ENCODE assay signal across 25 mouse cellular contexts in genomic region chr2:65833421-65833820, GRCm38 (mm10). TPM values are rescaled to one million over a fixed set of nuclear protein-coding genes. Genes with fewer than 3 reads are reported as not detected.
DNase-seq lines count a peak whose midpoint lies in the region; ATAC-seq and TF ChIP-seq lines count a peak whose summit lies in the region.
"Had no signal": no experiment of that assay in that cellular context is flagged by ENCODE, and none has a peak within 500 bp of the region (broad histone marks: within the 10 kb centered on the region; RNA-seq: fewer than 3 reads in every experiment).

No protein-coding gene starts in this region.

- WGBS in forebrain, embryonic 14.5 days, result 45% methylated on average over 7 of the region's 7 CpGs
- WGBS in forebrain, embryonic 12.5 days, result 70% methylated on average over 7 of the region's 7 CpGs
- WGBS in hindbrain, postnatal 0 days, result 41% methylated on average over 7 of the region's 7 CpGs
- WGBS in hindbrain, embryonic 14.5 days, result 65% methylated on average over 7 of the region's 7 CpGs
- 31% methylated on average over 7 of the region's 7 CpGs for WGBS in forebrain, postnatal 0 days

- 0 out of 2 replicates have a peak overlapping the region, but pooled peaks have one; percentile 23 for H3K4me2 ChIP-seq in forebrain, embryonic 14.5 days (ENCODE audit: low read length)
- no peak overlapping the region for H3K4me2 ChIP-seq in forebrain, embryonic 12.5 days
- H3K4me2 ChIP-seq in hindbrain, postnatal 0 days (ENCODE audit: low read depth, low read length), result peak overlapping the region; percentile 45; the same call in 1 of the 2 replicates
- no peak overlapping the region for H3K4me2 ChIP-seq in hindbrain, embryonic 14.5 days (replicated peaks)
- H3K4me2 ChIP-seq in forebrain, postnatal 0 days (ENCODE audit: low read depth), result peak overlapping the region; percentile 28; the same call in 1 of the 2 replicates
- H3K4me2 ChIP-seq: embryonic facial prominence, embryonic 15.5 days; heart, embryonic 12.5 days; limb, embryonic 15.5 days; liver, embryonic 13.5 days; stomach, embryonic 15.5 days had no signal

- H3K36me3 ChIP-seq in forebrain, embryonic 14.5 days (ENCODE audit: control insufficient read depth, insufficient read depth, low read length), result no peaks in the 10 kb centered on the region
- H3K36me3 ChIP-seq in forebrain, embryonic 12.5 days (replicated peaks), result no peaks in the 10 kb centered on the region
- no peaks in the 10 kb centered on the region for H3K36me3 ChIP-seq in hindbrain, postnatal 0 days (ENCODE audit: insufficient read depth, low read length)
- H3K36me3 ChIP-seq in hindbrain, embryonic 14.5 days (replicated peaks; ENCODE audit: control insufficient read depth, insufficient read depth), result no peaks in the 10 kb centered on the region
- H3K36me3 ChIP-seq in forebrain, postnatal 0 days (ENCODE audit: insufficient read depth), result no peaks in the 10 kb centered on the region
- H3K36me3 ChIP-seq: embryonic facial prominence, embryonic 15.5 days; heart, embryonic 12.5 days; limb, embryonic 10.5 days; limb, embryonic 15.5 days; liver, embryonic 13.5 days; neural tube, embryonic 12.5 days; stomach, embryonic 15.5 days had no signal

- H3K27me3 ChIP-seq in forebrain, embryonic 14.5 days (replicated peaks; ENCODE audit: control insufficient read depth, insufficient read depth, low read length), result no peaks in the 10 kb centered on the region
- no peaks in the 10 kb centered on the region for H3K27me3 ChIP-seq in forebrain, embryonic 12.5 days
- H3K27me3 ChIP-seq in hindbrain, postnatal 0 days (ENCODE audit: insufficient read depth, low read length), result no peaks in the 10 kb centered on the region
- H3K27me3 ChIP-seq in hindbrain, embryonic 14.5 days (ENCODE audit: control insufficient read depth, insufficient read depth, low read length), result no peaks in the 10 kb centered on the region
- no peaks in the 10 kb centered on the region for H3K27me3 ChIP-seq in forebrain, postnatal 0 days (ENCODE audit: insufficient read depth, low read length)
- H3K27me3 ChIP-seq: embryonic facial prominence, embryonic 15.5 days; heart, embryonic 12.5 days; limb, embryonic 15.5 days; liver, embryonic 13.5 days; neural tube, embryonic 12.5 days; stomach, embryonic 15.5 days had no signal

- no peaks in the 10 kb centered on the region for H3K9me3 ChIP-seq in forebrain, embryonic 14.5 days (replicated peaks; ENCODE audit: control insufficient read depth, low read length)
- no peaks in the 10 kb centered on the region for H3K9me3 ChIP-seq in forebrain, embryonic 12.5 days
- H3K9me3 ChIP-seq in hindbrain, postnatal 0 days (ENCODE audit: low read length), result no peaks in the 10 kb centered on the region
- no peaks in the 10 kb centered on the region for H3K9me3 ChIP-seq in hindbrain, embryonic 14.5 days (ENCODE audit: control insufficient read depth, low read length)
- no peaks in the 10 kb centered on the region for H3K9me3 ChIP-seq in forebrain, postnatal 0 days (ENCODE audit: low read length)
- H3K9me3 ChIP-seq: embryonic facial prominence, embryonic 15.5 days; heart, embryonic 12.5 days; limb, embryonic 10.5 days; limb, embryonic 15.5 days; liver, embryonic 13.5 days; neural tube, embryonic 12.5 days; stomach, embryonic 15.5 days had no signal

- peaks cover 5% of the 10 kb centered on the region; the same call in 1 of the 2 replicates for H3K4me1 ChIP-seq in forebrain, embryonic 14.5 days (ENCODE audit: control insufficient read depth, insufficient read depth, low read length)
- H3K4me1 ChIP-seq in forebrain, embryonic 12.5 days, result no peaks in the 10 kb centered on the region
- H3K4me1 ChIP-seq in hindbrain, postnatal 0 days (ENCODE audit: insufficient read depth, low read length), result no peaks in the 10 kb centered on the region
- no peaks in the 10 kb centered on the region for H3K4me1 ChIP-seq in hindbrain, embryonic 14.5 days (replicated peaks; ENCODE audit: control insufficient read depth, insufficient read depth, low read length)
- H3K4me1 ChIP-seq in forebrain, postnatal 0 days (ENCODE audit: insufficient read depth), result no peaks in the 10 kb centered on the region; the same call in 1 of the 2 replicates
- H3K4me1 ChIP-seq: embryonic facial prominence, embryonic 15.5 days; heart, embryonic 12.5 days; limb, embryonic 15.5 days; neural tube, embryonic 12.5 days; stomach, embryonic 15.5 days had no signal

- peak; percentile 59 for DNase-seq in forebrain, embryonic 14.5 days (ENCODE audit: low spot score)
- DNase-seq in hindbrain, postnatal 0 days (ENCODE audit: low spot score), result peak; percentile 23
- DNase-seq in hindbrain, embryonic 14.5 days (ENCODE audit: low spot score), result no peak
- peak; percentile 24 for DNase-seq in MN1 (ENCODE audit: low spot score)
- no peak for DNase-seq in forebrain, postnatal 0 days
- no peak for DNase-seq in kidney, adult 11 months
- DNase-seq: adrenal gland, postnatal 14 days; cerebellum, adult 11-12 months; gastrocnemius, adult 2 months; heart, adult 2 months; heart, postnatal 4 days; kidney, adult 8-10 months; liver, embryonic 13.5 days; lung, adult 2 months; lung, postnatal 14 days; right cerebral cortex, postnatal 25 days had no signal

- no peak overlapping the region for H3K9ac ChIP-seq in forebrain, embryonic 14.5 days (ENCODE audit: low read length)
- no peak overlapping the region for H3K9ac ChIP-seq in forebrain, embryonic 12.5 days
- H3K9ac ChIP-seq in hindbrain, postnatal 0 days (replicated peaks; ENCODE audit: low read length), result no peak overlapping the region
- H3K9ac ChIP-seq in hindbrain, embryonic 14.5 days, result no peak overlapping the region
- H3K9ac ChIP-seq in forebrain, postnatal 0 days, result no peak overlapping the region
- H3K9ac ChIP-seq: embryonic facial prominence, embryonic 15.5 days; heart, embryonic 12.5 days; limb, embryonic 15.5 days; liver, embryonic 13.5 days; neural tube, embryonic 12.5 days; stomach, embryonic 15.5 days had no signal

- peak overlapping the region; percentile 65; the same call in 1 of the 2 replicates for H3K27ac ChIP-seq in forebrain, embryonic 14.5 days (ENCODE audit: low read depth, low read length)
- no peak overlapping the region for H3K27ac ChIP-seq in forebrain, embryonic 12.5 days
- H3K27ac ChIP-seq in hindbrain, postnatal 0 days, result no peak overlapping the region
- no peak overlapping the region for H3K27ac ChIP-seq in hindbrain, embryonic 14.5 days
- H3K27ac ChIP-seq in forebrain, postnatal 0 days (ENCODE audit: low read depth, low read length), result no peak overlapping the region; the same call in 1 of the 2 replicates
- H3K27ac ChIP-seq: embryonic facial prominence, embryonic 15.5 days; gastrocnemius, adult 2 months; heart, adult 2 months; kidney, postnatal 0 days; limb, embryonic 10.5 days; limb, embryonic 15.5 days; liver, embryonic 13.5 days; neural tube, embryonic 12.5 days; stomach, embryonic 15.5 days had no signal

- H3K4me3 ChIP-seq in forebrain, embryonic 14.5 days (ENCODE audit: low read depth, low read length), result no peak overlapping the region
- H3K4me3 ChIP-seq in forebrain, embryonic 12.5 days (replicated peaks), result no peak overlapping the region
- no peak overlapping the region for H3K4me3 ChIP-seq in hindbrain, postnatal 0 days (ENCODE audit: low read length)
- no peak overlapping the region for H3K4me3 ChIP-seq in hindbrain, embryonic 14.5 days (replicated peaks; ENCODE audit: low read length)
- no peak overlapping the region for H3K4me3 ChIP-seq in forebrain, postnatal 0 days (ENCODE audit: low read depth, low read length)
- H3K4me3 ChIP-seq: embryonic facial prominence, embryonic 15.5 days; gastrocnemius, adult 2 months; heart, adult 2 months; heart, embryonic 12.5 days; limb, embryonic 10.5 days; limb, embryonic 15.5 days; liver, embryonic 13.5 days; neural tube, embryonic 12.5 days; stomach, embryonic 15.5 days had no signal

- no peak for TF ChIP-seq CTCF in hindbrain, postnatal 0 days (IDR thresholded peaks at IDR 0.05; ENCODE audit: low read depth)
- TF ChIP-seq CTCF in forebrain, postnatal 0 days (IDR thresholded peaks at IDR 0.05; ENCODE audit: low read depth), result no peak

- peak; percentile 66 for ATAC-seq in forebrain, embryonic 14.5 days
- ATAC-seq in forebrain, embryonic 12.5 days (ENCODE audit: low FRiP score), result no peak
- no peak for ATAC-seq in hindbrain, postnatal 0 days
- no peak for ATAC-seq in hindbrain, embryonic 14.5 days (ENCODE audit: low FRiP score)
- peak; percentile 32; the same call in 1 of the 2 replicates for ATAC-seq in forebrain, postnatal 0 days

RNA-seq across cellular contexts. Expression of gene Csrnp3, which starts 12.1 kb away (rescaled TPM):
- 33.0 and 65.4 TPM in 2 replicates for polyA plus RNA-seq in forebrain, embryonic 14.5 days (2014; fragmentation: Nextera tagmentation; extraction: Ambion mirVana)
- 29.0 and 30.0 TPM in 2 replicates for polyA plus RNA-seq in forebrain, embryonic 12.5 days (2016; fragmentation: Nextera tagmentation; extraction: Ambion mirVana)
- 50.0 and 56.5 TPM in 2 replicates for total RNA-seq in hindbrain, postnatal 0 days (2014; rRNA removed)
- 32.6 and 35.5 TPM in 2 replicates for polyA plus RNA-seq in hindbrain, postnatal 0 days (2015; fragmentation: Nextera tagmentation; extraction: Ambion mirVana)
- polyA plus RNA-seq in hindbrain, embryonic 14.5 days (2014; fragmentation: Nextera tagmentation; extraction: Ambion mirVana), result 54.4 and 56.0 TPM in 2 replicates
- 89.7 and 98.2 TPM in 2 replicates for total RNA-seq in forebrain, postnatal 0 days (2014; rRNA removed)
- polyA plus RNA-seq in forebrain, postnatal 0 days (2015; fragmentation: Nextera tagmentation; extraction: Ambion mirVana), result 28.1 and 46.2 TPM in 2 replicates
- total RNA-seq: gastrocnemius, adult 2 months; MEL had no signal

Comparison
In these comparisons a context has a peak if more than half of its experiments do, and no peak if none do; other contexts are left out.
1. ATAC-seq: peak in forebrain, embryonic 14.5 days (single experiment) and forebrain, postnatal 0 days (single experiment); none in forebrain, embryonic 12.5 days (single experiment), hindbrain, postnatal 0 days (single experiment) and hindbrain, embryonic 14.5 days (single experiment).
2. DNase-seq: peak in forebrain, embryonic 14.5 days (single experiment), hindbrain, postnatal 0 days (single experiment) and MN1 (single experiment); none in hindbrain, embryonic 14.5 days (single experiment), forebrain, postnatal 0 days (single experiment) and kidney, adult 11 months (single experiment).
3. H3K4me2 ChIP-seq: peak in forebrain, embryonic 14.5 days (single experiment), hindbrain, postnatal 0 days (single experiment) and forebrain, postnatal 0 days (single experiment); none in forebrain, embryonic 12.5 days (single experiment) and hindbrain, embryonic 14.5 days (single experiment).